Mouse (Mus musculus) kidney, adult 8-10 months (tissue): ENCODE measurements around the gene Fkbp8.

ENCODE experiments used
- DNase-seq, 2 experiments: peaks; one replicate each; pipeline ENCODE4 v3.0.0; 2022

The Fkbp8 gene

DNA sequence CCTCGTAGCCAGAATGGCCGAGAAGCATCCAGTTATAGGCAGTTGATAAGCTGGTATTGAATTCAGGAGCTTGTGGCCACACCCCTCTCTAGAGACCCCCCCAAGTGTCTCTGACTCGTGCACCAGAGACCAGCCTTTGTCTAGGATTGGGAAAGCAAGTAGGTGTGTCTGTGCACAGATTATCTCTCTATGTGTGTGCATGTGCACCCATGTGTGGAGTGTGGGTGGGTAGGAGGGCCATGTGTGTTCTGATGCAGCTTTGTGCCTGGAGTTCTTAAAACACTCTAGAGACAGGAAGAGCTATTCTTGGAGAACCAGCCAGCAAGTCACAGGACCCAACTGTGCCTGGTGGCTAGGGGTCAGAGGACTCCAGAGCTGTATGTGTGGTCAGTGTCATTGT lies 33.0 kb downstream of the Fkbp8 start:
- no peak for DNase-seq

DNA sequence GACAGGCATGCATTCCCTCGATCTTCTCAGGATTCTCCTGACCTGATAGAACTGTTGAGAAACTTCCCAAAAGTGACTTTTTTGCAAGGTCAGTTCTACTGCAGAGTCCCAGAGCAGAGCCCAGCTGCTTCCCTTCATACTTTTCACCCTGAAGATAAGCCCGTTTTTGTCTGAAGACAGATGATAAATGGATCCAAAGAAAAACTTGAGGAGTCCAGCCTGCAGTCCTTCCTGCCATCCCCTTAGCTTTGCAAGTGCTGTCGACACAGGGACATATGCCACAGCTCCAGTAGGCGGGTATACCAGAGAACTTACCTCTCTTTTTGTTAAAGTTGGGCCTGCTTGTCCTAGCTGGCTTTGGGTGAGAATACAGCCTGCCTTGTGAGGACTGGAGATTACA lies 33.8 kb downstream of the Fkbp8 start:
- DNase-seq, result no peak

DNA sequence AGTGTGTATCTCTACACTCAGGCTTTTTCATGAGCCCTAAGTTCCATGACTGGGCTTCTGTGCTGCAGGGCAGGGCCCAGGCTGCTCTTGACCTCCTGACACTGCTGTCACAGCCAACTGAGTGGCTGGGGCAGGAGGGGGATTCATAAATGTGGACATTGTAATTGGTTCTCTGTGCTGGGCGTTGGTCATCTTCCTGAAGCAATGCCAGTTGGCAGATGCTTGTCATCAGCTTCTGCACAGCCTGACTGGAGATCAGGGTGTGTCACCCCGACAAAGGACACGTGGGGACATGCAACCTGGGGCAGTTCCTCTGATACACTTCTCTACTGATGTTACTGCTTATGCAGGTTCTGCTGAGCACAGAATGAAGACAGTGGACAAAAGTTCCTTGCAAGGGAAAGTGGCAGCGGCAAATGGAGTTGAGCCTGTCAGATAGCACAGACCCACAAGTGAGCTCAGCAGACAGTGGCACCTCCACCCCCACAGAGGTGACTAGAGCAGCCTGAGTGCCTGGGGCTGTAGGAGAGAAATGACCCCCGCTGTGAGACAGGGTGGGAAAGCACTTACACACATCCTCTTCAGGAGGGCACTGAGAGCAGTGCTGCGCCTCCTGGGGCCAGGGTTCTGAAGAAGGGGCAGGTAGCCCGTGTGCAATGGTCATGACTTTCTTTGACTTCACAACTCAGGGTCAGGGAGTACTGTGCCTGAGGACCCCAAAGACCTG lies 34.4 kb downstream of the Fkbp8 start:
- DNase-seq, result no peak

DNA sequence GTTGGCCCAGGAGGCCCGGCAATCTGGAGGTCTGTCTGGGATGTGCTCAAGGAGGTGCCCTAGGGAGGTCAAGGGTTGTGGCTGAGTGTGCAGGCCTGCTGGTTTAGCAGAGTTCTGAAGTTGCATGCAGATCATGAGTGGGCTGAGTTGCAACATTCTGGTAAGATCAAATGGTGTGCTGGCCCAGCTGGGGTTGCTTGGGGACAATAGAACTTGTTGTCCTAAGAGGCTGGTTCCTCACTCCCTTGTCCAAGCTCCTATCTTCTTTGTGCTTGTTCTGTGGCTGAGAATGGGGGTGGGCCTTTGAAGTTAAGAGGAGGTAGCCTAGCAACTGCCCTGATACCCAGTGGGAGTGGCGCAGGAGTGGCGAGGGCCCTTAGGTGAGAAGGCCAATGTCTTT lies 35.3 kb downstream of the Fkbp8 start:
- no peak for DNase-seq

DNA sequence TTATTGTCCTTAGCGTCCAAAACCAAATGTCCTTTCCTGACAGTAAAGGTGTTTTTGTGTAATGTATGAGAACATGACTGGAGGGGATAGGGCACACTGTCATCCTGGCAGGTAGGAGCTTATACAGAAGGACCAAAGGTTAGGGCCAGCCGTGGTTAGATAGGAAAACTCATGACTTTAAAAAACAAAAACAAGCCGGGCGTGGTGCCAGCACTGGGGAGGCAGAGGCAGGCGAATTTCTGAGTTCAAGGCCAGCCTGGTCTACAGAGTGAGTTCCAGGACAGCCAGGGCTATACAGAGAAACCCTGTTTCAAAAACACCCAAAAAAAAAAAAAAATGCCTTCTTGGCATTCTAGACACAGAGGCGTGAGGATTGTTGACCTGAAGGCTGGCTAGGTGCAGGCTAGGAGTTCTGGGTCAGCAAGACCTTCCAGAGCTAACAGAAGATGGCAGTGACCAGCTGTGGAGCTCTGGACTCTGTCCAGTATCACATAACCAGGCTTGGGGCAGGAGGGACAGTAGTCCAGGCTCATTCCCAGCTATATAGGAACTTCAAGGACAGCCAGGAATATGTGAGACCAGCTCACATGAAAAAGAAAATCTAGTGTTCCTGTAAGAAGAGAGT lies 36.4 kb downstream of the Fkbp8 start:
- no peak for DNase-seq

DNA sequence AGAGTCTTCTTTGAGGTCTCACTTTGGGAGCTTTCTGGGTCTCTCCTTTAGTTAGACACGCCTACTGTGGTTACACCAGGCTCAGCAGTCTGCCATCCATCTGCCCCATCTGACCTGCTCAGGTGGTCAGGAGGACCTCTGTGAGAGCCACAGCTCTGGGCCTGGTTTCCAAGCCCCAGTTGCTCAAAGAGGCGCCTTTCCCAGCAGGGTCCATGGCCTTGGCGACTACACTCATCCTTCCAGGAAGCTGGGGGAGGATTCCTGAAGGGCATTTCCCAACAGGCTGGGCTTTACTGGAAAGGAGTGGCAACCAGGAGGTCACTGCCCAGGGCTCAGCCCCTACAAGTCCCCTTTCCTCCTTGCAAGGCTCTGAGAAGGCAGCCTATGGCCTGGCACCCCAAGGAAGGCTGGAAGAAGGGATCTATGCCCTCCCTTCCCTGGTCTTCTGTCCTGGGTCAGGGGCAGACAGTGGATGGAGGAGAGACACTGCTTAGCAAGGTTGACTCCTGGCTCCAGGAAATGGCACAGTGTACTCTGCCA lies 37.2 kb downstream of the Fkbp8 start:
- DNase-seq, result no peak

DNA sequence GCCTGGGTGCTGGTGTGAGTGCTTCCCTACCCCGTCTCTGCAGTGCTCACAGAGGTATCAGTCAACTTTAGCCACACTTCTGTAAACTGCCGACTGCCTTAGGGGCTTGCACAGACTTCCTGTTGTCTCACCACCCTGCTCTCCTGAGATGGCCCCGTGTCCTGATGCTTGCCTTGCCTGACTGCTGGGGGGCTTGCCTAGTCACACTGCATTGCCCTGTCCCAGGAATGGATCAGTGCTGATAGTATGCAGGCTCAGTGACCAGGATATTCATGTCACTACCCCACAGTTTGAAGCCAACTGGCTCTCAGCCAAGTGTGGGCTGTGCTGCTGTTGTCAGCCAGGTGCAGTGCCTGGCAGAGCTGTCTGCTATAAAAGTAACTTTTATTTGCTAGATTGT lies 38.0 kb downstream of the Fkbp8 start:
- peak; percentile 55 to 61 for DNase-seq

DNA sequence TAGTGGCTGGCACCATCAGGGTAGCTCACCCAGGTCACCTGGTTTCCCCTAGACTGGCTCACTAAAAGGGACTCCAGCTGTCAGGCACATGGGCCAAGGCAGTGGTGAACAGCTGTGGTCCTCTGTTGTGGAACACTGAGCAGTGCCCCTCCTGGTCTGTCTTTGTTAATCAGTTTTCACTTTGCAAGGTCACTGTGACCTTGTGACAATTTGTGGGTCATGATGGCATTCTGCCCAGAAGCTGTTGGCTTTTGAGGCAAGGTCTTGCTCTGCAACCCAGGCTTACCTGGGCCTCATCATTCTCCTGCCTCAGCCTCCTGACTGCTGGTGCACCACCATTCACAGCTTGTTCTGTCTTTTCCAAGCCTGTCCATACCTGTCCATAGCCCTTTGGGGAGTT lies 42.8 kb downstream of the Fkbp8 start:
- DNase-seq, result no peak

DNA sequence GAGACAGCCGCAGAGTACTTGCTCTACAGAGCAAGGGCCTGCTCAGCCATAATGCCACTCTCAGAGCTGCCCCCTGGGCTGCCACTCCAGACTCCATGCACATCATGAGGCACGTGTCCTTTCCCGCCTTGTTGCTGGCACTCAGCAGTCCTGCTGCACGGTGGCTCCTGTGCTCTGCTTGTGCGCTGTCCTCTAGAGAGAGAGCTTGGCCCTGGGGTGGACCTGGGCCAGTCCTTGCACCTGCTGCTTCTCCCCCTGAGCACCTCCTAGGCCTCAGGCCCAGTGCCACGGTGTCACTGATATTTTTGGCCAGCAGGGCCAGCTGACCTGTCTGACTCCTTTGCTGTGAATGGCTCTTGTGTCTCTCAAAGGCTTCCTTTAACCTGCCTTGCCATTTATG lies 43.5 kb downstream of the Fkbp8 start:
- DNase-seq, result no peak

DNA sequence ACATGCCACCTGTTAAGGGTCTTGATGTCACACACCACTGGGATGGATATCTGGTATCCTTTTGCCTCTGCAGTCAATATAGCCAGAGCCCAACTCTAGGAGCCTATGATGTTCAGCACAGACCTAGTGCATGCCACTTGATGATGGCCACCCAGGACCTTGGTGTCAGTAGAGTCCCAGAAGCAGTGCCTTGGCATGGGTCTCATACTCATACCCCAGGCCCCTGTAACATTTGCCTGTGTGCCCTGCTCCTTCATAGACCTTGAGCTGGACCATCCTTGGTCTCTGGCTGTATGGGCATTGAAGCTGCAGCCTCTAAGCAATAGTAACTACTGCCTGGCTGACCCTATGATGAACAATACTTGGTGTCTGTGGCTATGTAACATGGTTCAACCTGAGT lies 46.8 kb downstream of the Fkbp8 start:
- DNase-seq, result no peak

DNA sequence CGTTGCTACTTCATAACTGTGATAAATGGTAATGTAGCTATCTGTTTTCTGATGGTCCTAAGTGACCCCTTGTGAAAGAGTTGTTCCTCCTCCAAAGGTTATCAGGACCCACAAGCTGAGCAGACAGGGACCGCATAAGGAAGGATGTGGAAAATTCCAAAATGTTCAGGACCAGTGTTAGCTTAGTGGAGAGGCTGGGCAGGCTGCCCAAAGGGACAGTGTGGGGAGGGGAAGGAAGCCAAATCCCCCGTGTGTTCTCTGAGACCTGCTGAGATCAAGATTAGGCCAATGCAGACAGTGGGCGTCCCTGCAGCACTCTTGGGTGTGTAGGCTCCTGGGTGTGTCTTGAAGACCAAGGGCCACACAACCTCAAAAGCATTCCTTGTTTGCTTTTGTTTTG lies 47.4 kb downstream of the Fkbp8 start:
- peak; percentile 73 to 77 for DNase-seq

DNA sequence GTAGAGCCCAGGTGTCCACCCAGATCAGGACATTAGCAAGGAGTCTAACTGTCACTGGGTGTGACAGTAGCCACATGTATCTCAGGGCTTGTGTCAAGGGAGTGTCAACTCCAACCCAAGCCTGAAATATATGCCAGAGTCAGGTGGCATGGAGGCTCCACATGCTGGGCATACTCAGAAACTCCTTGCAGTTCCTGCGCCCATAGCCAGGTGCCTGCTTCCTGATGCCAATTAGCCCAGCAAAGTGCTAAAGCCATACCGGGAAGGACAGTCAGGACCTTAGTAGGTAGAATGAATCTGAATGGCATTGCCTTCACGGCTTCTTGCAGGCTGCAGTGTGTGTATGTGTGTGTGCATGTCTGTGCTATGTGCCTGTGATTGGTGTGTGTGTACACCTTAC lies 49.7 kb downstream of the Fkbp8 start:
- no peak for DNase-seq

DNA sequence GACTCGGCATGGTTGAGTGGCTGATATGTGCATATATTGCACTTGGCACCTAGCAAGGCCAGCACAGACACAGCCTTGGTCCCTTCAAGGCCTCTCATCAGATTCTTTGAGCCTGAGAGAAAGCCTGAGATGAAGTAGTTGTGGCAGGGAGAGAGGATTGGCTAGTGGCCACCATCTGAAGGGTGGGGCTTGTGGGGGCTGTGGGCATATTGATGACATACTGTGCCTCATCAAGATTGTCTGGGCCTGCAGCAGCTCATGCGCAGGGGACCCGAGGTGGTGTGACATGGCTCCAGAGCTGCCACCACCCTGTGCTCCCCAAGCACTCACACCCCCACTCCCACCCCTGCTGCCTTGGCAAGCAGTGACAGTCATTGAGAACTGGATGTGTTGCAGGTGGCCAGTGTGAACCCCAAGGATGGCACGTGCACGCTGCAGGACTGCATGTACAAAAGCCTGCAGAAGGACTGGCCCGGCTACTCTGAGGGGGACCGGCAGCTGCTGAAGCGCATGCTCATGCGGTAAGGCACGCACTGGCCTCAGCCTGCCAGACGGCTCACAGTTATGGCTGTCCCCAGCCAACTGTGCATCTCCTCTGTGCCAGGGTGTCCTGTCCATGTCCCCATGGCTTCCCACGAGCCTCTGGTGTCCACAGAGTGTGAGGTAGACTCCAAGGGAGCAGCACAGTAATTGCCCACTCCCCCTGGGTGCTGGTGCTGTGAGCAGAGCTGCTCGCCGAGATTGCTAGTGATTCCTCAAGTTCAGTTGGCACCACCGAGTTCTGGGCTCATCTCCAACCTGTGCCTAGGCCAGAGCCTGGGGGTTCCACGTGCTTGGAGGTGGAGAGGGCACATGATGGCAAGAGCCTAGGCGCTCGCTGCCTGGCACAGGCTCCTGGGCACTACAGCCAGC lies 56.2 kb downstream of the Fkbp8 start:
- no peak for DNase-seq

DNA sequence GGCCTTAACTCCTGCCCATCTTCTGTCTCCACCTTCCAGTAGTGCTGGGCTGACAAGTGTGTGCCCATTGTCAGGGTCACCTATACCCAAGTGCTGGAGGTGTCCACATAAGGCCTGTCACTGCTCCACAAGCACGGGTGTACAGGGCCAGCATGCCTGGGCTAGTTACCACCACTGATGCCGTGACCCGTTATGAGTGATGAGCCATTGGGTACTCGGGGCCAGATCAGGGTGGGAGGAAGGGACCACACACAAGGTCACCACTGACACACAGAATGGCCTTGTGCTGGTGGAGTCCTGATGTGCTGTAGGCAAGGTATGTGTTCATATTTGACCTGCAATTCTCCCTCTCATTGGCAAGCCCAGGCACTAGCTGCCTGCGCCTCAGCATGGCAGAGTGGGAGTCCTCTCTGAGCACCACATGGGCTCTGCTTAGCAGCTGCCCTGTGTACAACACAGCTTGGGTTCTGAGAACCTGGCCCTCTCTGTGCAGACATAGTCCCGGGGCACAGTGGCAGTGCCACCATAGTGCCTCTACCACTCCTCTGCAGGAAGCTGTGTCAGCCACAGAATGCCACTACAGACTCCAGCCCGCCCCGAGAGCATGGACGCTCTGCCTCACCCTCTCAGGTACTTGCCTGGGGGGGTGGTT lies 57.2 kb downstream of the Fkbp8 start:
- no peak for DNase-seq
